Mouse (Mus musculus) thymus, adult 18-20 months (tissue): ENCODE results near the gene Sdc1.
A peak's percentile ranks its signal among the peaks of the same experiment; 100 is the strongest.

Experiments used
- DNase-seq, 2 experiments: peaks; one replicate each; pipeline ENCODE4 v3.0.0; 2022; ENCODE audit warnings: mixed read lengths in 2 of 2

The Sdc1 gene

DNA sequence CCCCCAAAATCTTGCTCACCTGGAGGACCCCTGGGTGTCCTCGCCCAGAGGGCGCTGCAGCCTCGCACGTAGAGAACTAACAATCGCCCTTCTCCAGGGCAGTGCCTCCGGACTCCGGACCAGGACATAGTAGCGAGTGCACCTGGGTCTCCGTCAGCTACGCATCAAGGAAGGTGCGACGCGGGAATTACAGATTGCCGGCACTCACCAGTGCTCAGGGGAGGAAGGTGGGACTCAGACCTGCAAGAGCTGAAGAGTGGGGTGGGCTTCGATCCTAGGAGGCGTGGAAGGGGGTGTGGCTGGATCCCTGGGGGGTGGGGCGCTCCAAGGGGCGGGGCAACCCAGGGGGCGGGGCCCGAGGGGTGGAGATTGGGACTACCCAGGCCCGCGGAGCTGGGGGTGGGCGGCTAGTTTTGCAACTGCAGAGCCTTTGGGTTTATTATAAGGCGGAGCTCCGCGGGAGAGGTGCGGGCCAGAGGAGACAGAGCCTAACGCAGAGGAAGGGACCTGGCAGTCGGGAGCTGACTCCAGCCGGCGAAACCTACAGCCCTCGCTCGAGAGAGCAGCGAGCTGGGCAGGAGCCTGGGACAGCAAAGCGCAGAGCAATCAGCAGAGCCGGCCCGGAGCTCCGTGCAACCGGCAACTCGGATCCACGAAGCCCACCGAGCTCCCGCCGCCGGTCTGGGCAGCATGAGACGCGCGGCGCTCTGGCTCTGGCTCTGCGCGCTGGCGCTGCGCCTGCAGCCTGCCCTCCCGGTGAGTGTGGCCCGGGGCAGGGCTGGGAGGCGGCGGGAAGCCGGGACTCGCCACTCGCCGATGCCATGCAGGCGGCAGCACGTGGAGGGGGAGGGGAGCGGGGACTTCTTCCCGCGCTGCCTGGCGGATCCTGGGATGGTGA lies at the start of gene Sdc1:
TSS of gene Sdc1 (plus strand) at position 378 of the 898 bp plus-strand sequence.
- peak; percentile 26 to 51 for DNase-seq

DNA sequence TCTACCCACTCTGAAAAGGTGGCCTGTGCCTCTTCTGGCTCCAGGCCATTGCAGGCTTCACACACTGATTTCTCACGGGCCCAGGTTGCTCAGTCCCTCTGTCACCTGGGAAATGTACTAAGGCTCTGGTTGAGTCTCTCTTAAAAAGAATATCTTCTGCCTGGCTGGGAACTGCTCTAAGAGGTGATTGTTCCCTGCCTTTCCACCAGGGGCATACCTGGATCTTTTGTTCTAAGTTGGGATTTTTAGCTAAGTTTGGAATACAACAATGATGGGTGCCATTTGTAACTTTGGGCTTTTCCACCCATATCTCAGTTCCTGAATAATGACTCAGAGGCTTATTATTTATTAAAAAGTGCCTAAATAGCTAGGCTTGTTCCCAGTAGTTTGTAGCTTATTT lies 44.2 kb upstream of the Sdc1 start:
- DNase-seq = no peak

DNA sequence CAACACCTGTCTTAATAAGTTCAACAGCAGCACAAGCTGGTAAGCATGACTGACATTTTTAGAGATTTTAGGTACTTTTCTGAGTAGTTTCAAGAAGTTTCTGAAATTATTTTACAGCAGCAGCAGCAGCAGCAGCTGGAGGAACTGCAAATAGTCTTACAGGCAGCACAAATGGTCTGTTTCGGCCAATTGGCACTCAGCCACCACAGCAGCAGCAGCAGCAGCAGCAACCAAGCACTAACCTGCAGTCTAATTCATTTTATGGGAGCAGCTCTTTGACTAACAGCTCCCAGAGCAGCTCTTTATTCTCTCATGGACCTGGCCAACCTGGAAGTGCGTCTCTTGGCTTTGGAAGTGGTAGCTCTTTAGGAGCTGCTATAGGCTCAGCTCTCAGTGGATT lies 42.4 kb upstream of the Sdc1 start:
- no peak for DNase-seq

- DNase-seq = no peak
Observed at GRCm38 (mm10) chr12:8753654-8754053, 17.5 kb upstream of the Sdc1 start.

DNA sequence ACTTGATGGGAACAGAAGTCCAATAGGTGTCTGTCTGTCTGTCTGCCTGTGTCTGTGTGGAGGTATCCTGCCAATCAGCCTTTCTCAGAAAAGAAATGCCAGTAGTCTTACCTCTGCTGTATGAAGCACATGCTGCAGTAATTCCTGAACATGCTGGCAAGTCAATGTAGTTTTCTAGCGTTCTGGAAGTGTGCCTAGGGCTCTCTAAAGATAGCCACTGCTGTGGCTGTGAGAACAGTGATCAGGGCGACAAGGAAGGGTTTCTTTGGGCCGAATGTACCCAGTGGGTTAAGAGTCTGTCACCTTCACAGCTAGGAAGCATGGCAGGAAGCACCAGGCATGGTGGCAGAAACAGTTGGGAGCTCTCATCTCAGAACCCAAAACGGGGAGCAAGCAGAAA lies 17.0 kb upstream of the Sdc1 start:
- DNase-seq = no peak

DNA sequence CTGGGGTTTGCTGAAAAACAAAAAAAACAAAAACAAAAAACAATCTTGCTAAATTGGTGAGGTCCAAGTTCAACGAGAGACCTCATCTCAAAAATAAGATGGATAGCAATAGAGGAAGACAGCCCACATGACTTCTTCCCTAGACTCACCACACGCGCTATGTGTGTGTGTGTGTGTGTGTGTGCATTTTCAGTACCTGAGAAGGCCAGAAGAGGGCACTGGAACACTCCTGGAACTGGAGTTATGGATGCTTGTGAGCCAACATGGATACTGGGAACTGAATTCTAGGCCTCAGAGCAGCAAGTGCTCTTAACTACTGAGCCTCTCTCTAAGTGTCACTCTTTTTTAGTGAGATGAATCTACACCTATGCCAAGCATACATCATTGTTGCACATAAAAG lies 13.1 kb upstream of the Sdc1 start:
- no peak for DNase-seq

DNA sequence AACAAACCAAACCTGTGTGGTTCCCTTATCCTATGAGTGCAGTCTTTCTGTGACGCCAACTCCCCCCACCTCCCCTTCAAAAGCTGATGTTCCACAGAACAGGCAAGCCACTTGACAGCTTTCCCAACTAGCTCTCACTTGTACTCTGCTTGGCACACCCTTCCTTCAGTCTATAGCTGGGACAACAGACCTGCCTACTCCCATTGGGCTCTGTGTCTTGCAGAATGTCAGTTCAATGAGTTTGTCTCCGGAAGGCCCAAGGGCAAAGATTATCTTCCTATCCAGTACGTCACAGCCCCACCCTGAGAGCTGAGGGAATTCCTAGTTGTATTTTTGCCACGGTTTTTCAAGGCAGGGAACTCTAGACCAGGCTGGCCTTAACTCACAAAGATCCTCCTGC lies 12.0 kb upstream of the Sdc1 start:
- DNase-seq = no peak

- DNase-seq = no peak
Observed at GRCm38 (mm10) chr12:8759779-8760178, 11.3 kb upstream of the Sdc1 start.

GRCm38 (mm10) chr12:8760561-8760960 lies 10.6 kb upstream of the Sdc1 start:
- no peak for DNase-seq

DNA sequence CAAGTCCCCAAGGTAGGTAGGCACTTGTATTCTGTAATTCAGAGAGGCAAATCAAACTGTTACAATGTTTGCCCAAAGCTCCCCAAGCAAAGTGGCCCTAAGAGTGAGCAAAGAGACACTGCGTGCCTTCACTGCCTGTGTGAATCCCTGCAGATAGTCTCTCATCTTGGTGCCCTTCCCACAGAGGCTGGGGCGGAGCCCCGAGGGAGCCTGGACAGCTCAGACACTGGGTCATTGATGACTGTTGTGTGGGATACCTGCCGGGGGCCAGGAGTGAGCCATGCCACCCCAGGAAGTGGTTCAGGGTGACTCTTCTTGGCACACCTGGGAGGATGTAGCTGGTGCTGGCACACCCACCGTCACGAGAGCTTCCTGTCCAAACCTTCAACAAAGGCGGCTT lies 10.1 kb upstream of the Sdc1 start:
- no peak for DNase-seq

DNA sequence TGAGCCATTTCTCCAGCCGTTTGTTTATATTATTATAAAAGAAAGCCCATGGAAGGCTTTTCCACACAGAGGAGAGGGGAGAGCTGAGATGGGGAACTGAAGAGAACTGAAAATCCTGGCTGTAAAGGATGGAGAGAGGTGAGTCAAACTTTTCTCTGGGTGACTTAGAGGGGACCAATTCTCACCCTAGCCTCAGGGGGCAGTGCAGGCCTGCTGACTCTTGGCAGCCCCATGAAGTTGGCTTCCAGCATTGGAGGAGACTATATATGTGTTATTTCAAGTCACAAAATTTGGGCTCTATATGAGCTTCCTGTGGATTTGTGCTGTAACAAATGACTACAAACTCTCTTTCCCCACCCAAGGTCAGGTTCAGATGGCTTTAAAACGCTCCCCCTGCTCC lies 8.5 kb upstream of the Sdc1 start:
- DNase-seq = no peak

- DNase-seq = peak in 1 of 2 experiments; percentile 2
Observed at GRCm38 (mm10) chr12:8764221-8764930, 6.7 kb upstream of the Sdc1 start.

- DNase-seq = no peak
Observed at GRCm38 (mm10) chr12:8771844-8772380, 789 bp downstream of the Sdc1 start.

DNA sequence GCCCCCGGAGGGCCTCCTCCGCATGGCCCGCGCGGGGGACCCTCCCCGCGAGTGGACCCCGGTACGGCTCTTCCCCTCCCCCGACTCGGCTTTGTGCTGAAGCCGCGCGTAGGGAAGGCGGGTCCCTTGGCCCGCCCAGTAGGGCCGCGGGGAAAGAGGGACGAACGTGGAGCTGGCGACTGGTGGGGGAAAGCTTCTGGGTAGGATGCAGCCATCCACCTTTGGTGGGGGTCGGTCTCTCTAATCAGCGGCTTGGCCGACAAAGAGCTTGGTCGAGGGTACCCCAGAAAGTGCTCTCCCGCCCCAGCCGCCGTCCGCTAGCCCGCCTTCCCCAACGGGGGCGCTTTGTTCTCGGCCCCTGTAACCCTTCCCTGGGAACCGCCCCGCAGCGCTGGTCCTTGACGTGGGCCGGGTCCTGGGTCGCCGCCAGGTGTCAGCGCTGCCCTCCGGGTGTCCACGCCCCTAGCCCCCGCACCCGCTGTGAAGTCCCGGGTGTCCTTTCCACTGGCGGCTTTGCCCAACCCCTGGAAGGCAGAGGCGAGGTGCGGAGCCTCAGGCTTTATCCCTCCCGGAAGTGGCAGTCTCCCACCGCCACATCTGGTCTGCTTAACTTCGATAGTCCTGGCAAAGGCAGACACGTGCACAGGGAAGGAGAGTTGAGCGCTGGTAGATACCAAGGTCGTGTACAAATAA lies 1.5 kb downstream of the Sdc1 start:
- DNase-seq = peak; percentile 24 to 28

GRCm38 (mm10) chr12:8773336-8773735 lies 2.2 kb downstream of the Sdc1 start:
- DNase-seq = no peak

- DNase-seq = no peak
Observed at GRCm38 (mm10) chr12:8774183-8774582, 3.1 kb downstream of the Sdc1 start.

DNA sequence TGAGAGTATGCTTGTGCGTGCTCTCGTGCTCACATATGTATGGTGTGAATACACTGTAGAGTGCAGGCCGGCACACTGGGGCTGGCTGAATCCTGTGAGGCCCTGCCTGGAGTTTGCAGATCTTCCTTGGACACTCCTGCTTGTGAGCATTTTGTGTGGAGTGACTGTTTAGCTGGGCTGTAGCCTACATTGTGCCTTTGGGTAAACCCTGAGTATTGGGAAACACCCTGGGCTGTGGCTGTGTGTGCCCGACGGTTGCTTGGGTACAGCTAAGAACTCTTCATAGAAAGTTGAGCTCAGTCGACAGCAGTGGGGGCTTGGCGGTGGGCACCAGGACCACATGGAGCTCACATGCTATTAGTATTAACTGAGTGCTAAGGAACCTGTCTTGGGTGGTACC lies 5.1 kb downstream of the Sdc1 start:
- DNase-seq = no peak

GRCm38 (mm10) chr12:8776741-8777140 lies 5.6 kb downstream of the Sdc1 start:
- no peak for DNase-seq

DNA sequence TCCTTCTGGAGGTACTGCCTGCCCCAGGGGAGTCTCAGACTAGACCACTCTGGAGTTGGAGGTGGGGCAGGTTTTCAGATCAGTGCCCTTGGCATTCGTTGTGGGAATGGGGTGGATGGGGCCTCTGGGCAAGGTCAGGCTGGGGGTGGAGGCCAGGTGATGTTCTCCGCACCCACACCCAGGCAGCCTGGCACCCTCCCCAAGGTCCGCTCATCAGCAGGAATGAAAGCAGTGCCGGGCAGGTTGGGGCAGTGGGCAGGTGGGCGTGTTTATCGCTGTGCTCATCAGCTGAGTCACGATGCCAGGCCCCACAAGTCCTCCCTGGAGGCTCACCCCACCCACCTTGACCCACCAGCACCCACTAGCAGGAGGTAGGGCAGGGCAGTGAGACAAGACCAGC lies 7.0 kb downstream of the Sdc1 start:
- DNase-seq = no peak

DNA sequence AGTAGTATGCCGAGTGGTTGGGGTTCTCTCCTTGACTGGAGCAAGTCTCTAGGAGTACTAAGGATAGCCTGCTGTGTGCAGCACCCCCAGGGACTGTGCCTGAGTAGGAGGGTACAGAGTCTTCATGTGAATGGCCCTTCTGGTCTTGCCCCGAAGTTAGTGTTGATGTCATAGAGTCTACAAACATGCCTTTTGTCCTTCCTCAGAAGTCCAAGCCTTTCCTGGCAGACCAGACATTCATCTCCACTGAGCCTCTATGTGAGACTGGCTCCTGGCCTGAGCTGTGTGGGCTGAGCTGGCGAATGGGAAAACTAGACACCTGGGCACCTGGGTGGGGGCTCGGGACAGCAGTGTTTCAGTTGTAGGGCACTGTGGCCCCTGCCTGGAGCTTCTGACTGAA lies 8.7 kb downstream of the Sdc1 start:
- no peak for DNase-seq

- no peak for DNase-seq
Observed at GRCm38 (mm10) chr12:8781121-8781520, 10.0 kb downstream of the Sdc1 start.

GRCm38 (mm10) chr12:8781681-8782378 lies 10.7 kb downstream of the Sdc1 start:
- no peak for DNase-seq

GRCm38 (mm10) chr12:8782565-8782964 lies 11.4 kb downstream of the Sdc1 start:
- no peak for DNase-seq
